Mouse (Mus musculus) kidney, adult 2 months (tissue): ENCODE data around the gene Pxdn. TPM values are rescaled to one million over a fixed set of nuclear protein-coding genes. Genes with fewer than 3 reads are reported as not detected.

Experiments used
- DNase-seq: peaks from one replicate; pipeline ENCODE4 v3.0.0; 2021
- H3K27ac ChIP-seq: fragments of 200-500 bp; 2 replicates; pipeline ENCODE4 v1.5.1; 2012; ENCODE audit warnings: low read depth, low read length, control low read depth, inconsistent platforms; ENCODE audit not compliant: insufficient read depth
- H3K27me3 ChIP-seq: fragments of 200-500 bp; replicated peaks from 2 replicates; pipeline ENCODE4 v1.6.1; 2012; ENCODE audit warnings: mild to moderate bottlenecking, moderate library complexity, low read length, inconsistent platforms; ENCODE audit not compliant: control insufficient read depth, insufficient read depth
- H3K36me3 ChIP-seq: fragments of 200-500 bp; 2 replicates; pipeline ENCODE4 v1.6.1; 2012; ENCODE audit warnings: mild to moderate bottlenecking, moderate library complexity, low read length, inconsistent platforms; ENCODE audit not compliant: control insufficient read depth, insufficient read depth
- H3K4me1 ChIP-seq: fragments of 200-500 bp; 2 replicates; pipeline ENCODE4 v1.6.1; 2011; ENCODE audit warnings: low read length; ENCODE audit not compliant: control insufficient read depth, insufficient read depth
- H3K4me3 ChIP-seq: fragments of 200-500 bp; 2 replicates; pipeline ENCODE4 v1.5.1; 2011; ENCODE audit warnings: mild to moderate bottlenecking, low read depth, low read length, control low read depth; ENCODE audit not compliant: insufficient read depth
- CTCF ChIP-seq: fragments of 200-500 bp; conservative IDR thresholded peaks from 2 replicates; pipeline ENCODE4 v1.5.1; 2011; ENCODE audit warnings: low read depth, mild to moderate bottlenecking, control low read depth, low read length, moderate library complexity, mixed read lengths; ENCODE audit not compliant: insufficient read depth, insufficient read length
- POLR2A ChIP-seq: fragments of 200-500 bp; IDR thresholded peaks from one replicate; pipeline ENCODE4 v1.6.1; 2011; ENCODE audit warnings: low read depth, low read length, control low read depth
- WGBS: fragments of 180-500 bp; shearing (Covaris S2); methylation state at CpG from one replicate; pipeline ENCODE4 v1.1.7; 2018; 5-methylcytosine and 5-hydroxymethylcytosine counted together
- polyA plus RNA-seq: library from polyadenylated mRNA; depleted of rRNA; stranded (reverse); fragments of >200 nt; gene quantifications from 2 replicates; pipeline ENCODE4 v1.2.3, GENCODE M21; 2012; rRNA removed

The Pxdn gene
- polyA plus RNA-seq, 1 experiment = 24.0 TPM

GRCm38 (mm10) chr12:30054761-30055540 is 117.5 kb downstream of the Pxdn start:
- Histone ChIP-seq H3K27ac (no peak overlapping the region), H3K4me1 (no peaks in the 10 kb centered on the region), H3K36me3 (no peaks in the 10 kb centered on the region), H3K27me3 (no peaks in the 10 kb centered on the region), H3K4me3 (no peak overlapping the region)
- DNase-seq = no peak
- TF ChIP-seq CTCF (no peak), POLR2A (no peak)
- WGBS = 85% methylated on average over 11 of the region's 11 CpGs

GRCm38 (mm10) chr12:30058044-30058443 is 120.6 kb downstream of the Pxdn start:
- Histone ChIP-seq H3K36me3 (no peaks in the 10 kb centered on the region), H3K4me1 (no peaks in the 10 kb centered on the region), H3K27ac (no peak overlapping the region), H3K27me3 (no peaks in the 10 kb centered on the region), H3K4me3 (no peak overlapping the region)
- 82% methylated on average over 6 of the region's 6 CpGs for WGBS
- TF ChIP-seq CTCF = no peak
- no peak for TF ChIP-seq POLR2A
- no peak for DNase-seq

- H3K36me3 ChIP-seq = no peaks in the 10 kb centered on the region
- no peaks in the 10 kb centered on the region for H3K27me3 ChIP-seq
- TF ChIP-seq CTCF (no peak), POLR2A (no peak)
- H3K4me3 ChIP-seq = no peak overlapping the region
- no peak for DNase-seq
- no peaks in the 10 kb centered on the region for H3K4me1 ChIP-seq
- 37% methylated on average over 1 of the region's 1 CpGs for WGBS
- no peak overlapping the region for H3K27ac ChIP-seq
Measured at GRCm38 (mm10) chr12:30061503-30062117, 124.2 kb downstream of the Pxdn start.

- Histone ChIP-seq H3K4me1 (no peaks in the 10 kb centered on the region), H3K27me3 (no peaks in the 10 kb centered on the region), H3K4me3 (no peak overlapping the region), H3K27ac (no peak overlapping the region), H3K36me3 (no peaks in the 10 kb centered on the region)
- DNase-seq = no peak
- TF ChIP-seq CTCF (no peak), POLR2A (no peak)
- WGBS = 30% methylated on average over 6 of the region's 6 CpGs
Measured at GRCm38 (mm10) chr12:30062118-30062505, 124.7 kb downstream of the Pxdn start.

Other genes starting within 250 kb of the Pxdn start
- not detected in 2 replicates for gene Tpo, start 195.0 kb downstream of the Pxdn start, polyA plus RNA-seq